Mouse (Mus musculus) embryo, embryonic 10 days (tissue): ENCODE data around the gene Tep1.

ENCODE experiments used
- DNase-seq: peaks from one replicate; pipeline ENCODE4 v3.0.0-alpha.2; 2015; ENCODE audit warnings: low spot score

The Tep1 gene

GRCm38 (mm10) chr14:50795261-50795935 lies 75.0 kb downstream of the Tep1 start:
- no peak for DNase-seq

- peak; percentile 67 for DNase-seq
Observed at GRCm38 (mm10) chr14:50788157-50788556, 82.2 kb downstream of the Tep1 start.

GRCm38 (mm10) chr14:50785251-50785637 lies 85.1 kb downstream of the Tep1 start, which contains the start of gene Ttc5:
Gene Ttc5, minus strand, starts transcription at chr14:50785519.
- peak; percentile 89 for DNase-seq

GRCm38 (mm10) chr14:50784391-50785250 lies 85.7 kb downstream of the Tep1 start:
- DNase-seq = peak; percentile 21

GRCm38 (mm10) chr14:50782166-50782565 lies 88.2 kb downstream of the Tep1 start:
- DNase-seq = no peak
